Mouse (Mus musculus) stomach, embryonic 14.5 days (tissue): Measurements from ENCODE around the gene Pigk. TPM values are rescaled to one million over a fixed set of nuclear protein-coding genes. Genes with fewer than 3 reads are reported as not detected.
"Not testable (repeated sequence)": the region's sequence is repeated elsewhere in the genome, so short reads cannot be mapped to it uniquely, and the experiment has no call there.

Experiments
- ATAC-seq: fragments of 200-750 bp; cut with Nextera tagmentation; 2 replicates; pipeline ENCODE4 v1.8.0; 2017; ENCODE audit warnings: low read depth, moderate TSS enrichment; ENCODE audit not compliant: insufficient number of reproducible peaks, insufficient read depth, low FRiP score
- H3K27ac ChIP-seq: fragments of 300-500 bp; sonication (generic); 2 replicates; pipeline ENCODE4 v1.5.1; 2014; ENCODE audit warnings: mild to moderate bottlenecking, low read length, moderate library complexity, mixed read lengths
- H3K27me3 ChIP-seq: fragments of 300-500 bp; sonication (generic); 2 replicates; pipeline ENCODE4 v1.6.1; 2014; ENCODE audit warnings: low read length, control low read depth, mixed read lengths; ENCODE audit not compliant: control insufficient read depth, insufficient read depth
- H3K36me3 ChIP-seq: fragments of 300-500 bp; sonication (generic); 2 replicates; pipeline ENCODE4 v1.6.1; 2014; ENCODE audit warnings: mild to moderate bottlenecking, control low read depth, low read length, moderate library complexity, mixed read lengths; ENCODE audit not compliant: control insufficient read depth, insufficient read depth
- H3K4me1 ChIP-seq: fragments of 300-500 bp; sonication (generic); 2 replicates; pipeline ENCODE4 v1.6.1; 2014; ENCODE audit warnings: low read length, control low read depth, mixed read lengths; ENCODE audit not compliant: control insufficient read depth, insufficient read depth
- H3K4me2 ChIP-seq: fragments of 300-500 bp; sonication (generic); replicated peaks from 2 replicates; pipeline ENCODE4 v1.6.1; 2014; ENCODE audit warnings: low read depth, low read length, control low read depth
- H3K4me3 ChIP-seq: fragments of 300-500 bp; sonication (generic); 2 replicates; pipeline ENCODE4 v1.5.1; 2014; ENCODE audit warnings: low read depth, low read length, control low read depth
- H3K9ac ChIP-seq: fragments of 300-500 bp; sonication (generic); replicated peaks from 2 replicates; pipeline ENCODE4 v1.6.1; 2014; ENCODE audit warnings: low read depth, mild to moderate bottlenecking, control low read depth, low read length, moderate library complexity, mixed read lengths
- H3K9me3 ChIP-seq: fragments of 300-500 bp; sonication (generic); 2 replicates; pipeline ENCODE4 v1.6.1; 2016; ENCODE audit warnings: low read depth, low read length, control low read depth; ENCODE audit not compliant: control insufficient read depth
- WGBS: fragments of 180-500 bp; shearing (Covaris S2); extraction: QIAGEN DNeasy Blood & Tissue Kit; methylation state at CpG from one replicate; pipeline ENCODE4 v1.1.7; 2014; 5-methylcytosine and 5-hydroxymethylcytosine counted together
- polyA plus RNA-seq: library from polyadenylated mRNA; unstranded; fragments of >200 nt; fragmentation: Nextera tagmentation; extraction: Ambion mirVana; gene quantifications from 2 replicates; pipeline ENCODE4 v1.2.1, GENCODE M21; 2014

Gene Pigk
- polyA plus RNA-seq, 1 experiment from 2014 or later = 55.2 TPM

- not testable (repeated sequence) for H3K4me3 ChIP-seq, H3K9ac ChIP-seq, ATAC-seq, H3K4me1 ChIP-seq, H3K27ac ChIP-seq, H3K36me3 ChIP-seq, H3K9me3 ChIP-seq, H3K27me3 ChIP-seq, H3K4me2 ChIP-seq
- WGBS = 87% methylated on average over 5 of the region's 5 CpGs
Observed at GRCm38 (mm10) chr3:152788301-152788953, 74.5 kb downstream of the Pigk start.

- Histone ChIP-seq H3K4me1 (no peaks in the 10 kb centered on the region), H3K9ac (no peak overlapping the region), H3K27me3 (no peaks in the 10 kb centered on the region), H3K27ac (no peak overlapping the region), H3K4me2 (no peak overlapping the region), H3K9me3 (no peaks in the 10 kb centered on the region), H3K36me3 (no peaks in the 10 kb centered on the region; the same call in 1 of the 2 replicates), H3K4me3 (no peak overlapping the region)
- ATAC-seq = no peak
- WGBS = 88% methylated on average over 5 of the region's 5 CpGs
Observed at GRCm38 (mm10) chr3:152792601-152793000, 78.7 kb downstream of the Pigk start.

GRCm38 (mm10) chr3:152793006-152793405, 79.1 kb downstream of the Pigk start:
- no peaks in the 10 kb centered on the region; the same call in 1 of the 2 replicates for H3K36me3 ChIP-seq
- no peaks in the 10 kb centered on the region for H3K9me3 ChIP-seq
- H3K4me3 ChIP-seq = no peak overlapping the region
- WGBS = 49% methylated on average over 4 of the region's 4 CpGs
- H3K27me3 ChIP-seq = no peaks in the 10 kb centered on the region
- H3K4me1 ChIP-seq = no peaks in the 10 kb centered on the region
- no peak overlapping the region for H3K9ac ChIP-seq
- ATAC-seq = peak; percentile 23; the same call in 1 of the 2 replicates
- H3K4me2 ChIP-seq = no peak overlapping the region
- H3K27ac ChIP-seq = no peak overlapping the region

GRCm38 (mm10) chr3:152796216-152796615, 82.3 kb downstream of the Pigk start:
- ATAC-seq = no peak
- H3K4me3 ChIP-seq = no peak overlapping the region
- no peaks in the 10 kb centered on the region for H3K9me3 ChIP-seq
- no peaks in the 10 kb centered on the region for H3K27me3 ChIP-seq
- H3K9ac ChIP-seq = no peak overlapping the region
- no peaks in the 10 kb centered on the region for H3K36me3 ChIP-seq
- no peak overlapping the region for H3K27ac ChIP-seq
- no peak overlapping the region for H3K4me2 ChIP-seq
- 87% methylated on average over 4 of the region's 4 CpGs for WGBS
- H3K4me1 ChIP-seq = no peaks in the 10 kb centered on the region

- H3K27me3 ChIP-seq = no peaks in the 10 kb centered on the region
- no peaks in the 10 kb centered on the region for H3K4me1 ChIP-seq
- H3K9ac ChIP-seq = no peak overlapping the region
- H3K4me3 ChIP-seq = no peak overlapping the region
- no peaks in the 10 kb centered on the region for H3K36me3 ChIP-seq
- no peak for ATAC-seq
- 18% methylated on average over 2 of the region's 2 CpGs for WGBS
- no peak overlapping the region for H3K27ac ChIP-seq
- no peak overlapping the region for H3K4me2 ChIP-seq
- no peaks in the 10 kb centered on the region for H3K9me3 ChIP-seq
Observed at GRCm38 (mm10) chr3:152797354-152797753, 83.5 kb downstream of the Pigk start.

GRCm38 (mm10) chr3:152799738-152800431, 86.0 kb downstream of the Pigk start:
- H3K27me3 ChIP-seq = no peaks in the 10 kb centered on the region
- H3K9ac ChIP-seq = no peak overlapping the region
- H3K9me3 ChIP-seq = no peaks in the 10 kb centered on the region
- no peak overlapping the region for H3K27ac ChIP-seq
- no peak for ATAC-seq
- 79% methylated on average over 9 of the region's 9 CpGs for whole genome bisulfite sequencing
- no peaks in the 10 kb centered on the region for H3K36me3 ChIP-seq
- no peak overlapping the region for H3K4me3 ChIP-seq
- no peak overlapping the region for H3K4me2 ChIP-seq
- no peaks in the 10 kb centered on the region for H3K4me1 ChIP-seq

GRCm38 (mm10) chr3:152813905-152814304, 100.0 kb downstream of the Pigk start:
- no peak for ATAC-seq
- WGBS = 71% methylated on average over 4 of the region's 4 CpGs

GRCm38 (mm10) chr3:152815110-152815509, 101.2 kb downstream of the Pigk start:
- ATAC-seq = no peak
- no peaks in the 10 kb centered on the region for H3K36me3 ChIP-seq
- WGBS = 90% methylated on average over 5 of the region's 5 CpGs

More at GRCm38 (mm10) chr3:152813905-152814304, 100.0 kb downstream of the Pigk start:
- Histone ChIP-seq H3K9ac (no peak overlapping the region), H3K27ac (no peak overlapping the region), H3K27me3 (no peaks in the 10 kb centered on the region), H3K9me3 (no peaks in the 10 kb centered on the region), H3K4me3 (no peak overlapping the region), H3K4me1 (no peaks in the 10 kb centered on the region), H3K4me2 (no peak overlapping the region), H3K36me3 (no peaks in the 10 kb centered on the region)

More at GRCm38 (mm10) chr3:152815110-152815509, 101.2 kb downstream of the Pigk start:
- Histone ChIP-seq H3K9ac (no peak overlapping the region), H3K4me3 (no peak overlapping the region), H3K4me2 (no peak overlapping the region), H3K27me3 (no peaks in the 10 kb centered on the region), H3K4me1 (no peaks in the 10 kb centered on the region), H3K9me3 (no peaks in the 10 kb centered on the region), H3K27ac (no peak overlapping the region)
